Mouse (Mus musculus): ENCODE results near the gene Gm20388. TPM values are rescaled to one million over a fixed set of nuclear protein-coding genes. Genes with fewer than 3 reads are reported as not detected.

The Gm20388 gene
- polyA plus RNA-seq, 1 experiment from 2014 or later, result 2.5 TPM

GRCm38 (mm10) chr8:120066226-120066625, 155.6 kb downstream of the Gm20388 start:
- no peak for DNase-seq (ENCODE audit: low spot score)
- Histone ChIP-seq H3K36me3 (no peaks in the 10 kb centered on the region), H3K4me1 (peaks cover 21% of the 10 kb centered on the region), H3K9me3 (replicated peaks) (no peaks in the 10 kb centered on the region), H3K4me3 (no peak overlapping the region), H3K27ac (no peak overlapping the region), H3K27me3 (ENCODE audit: low read depth, poor library complexity, severe bottlenecking) (no peaks in the 10 kb centered on the region)
- 90% methylated on average over 4 of the region's 4 CpGs for WGBS

- Histone ChIP-seq H3K36me3 (no peaks in the 10 kb centered on the region), H3K4me3 (no peak overlapping the region), H3K27me3 (ENCODE audit: low read depth, poor library complexity, severe bottlenecking) (no peaks in the 10 kb centered on the region), H3K27ac (peak overlapping the region; percentile 50; the same call in 1 of the 2 replicates), H3K4me1 (peaks cover 27% of the 10 kb centered on the region), H3K9me3 (replicated peaks) (no peaks in the 10 kb centered on the region)
- WGBS, result 61% methylated on average over 19 of the region's 19 CpGs
- DNase-seq (ENCODE audit: low spot score), result peak; percentile 47
Measured at GRCm38 (mm10) chr8:120067936-120068668, 157.5 kb downstream of the Gm20388 start.

GRCm38 (mm10) chr8:120071684-120072083, 161.0 kb downstream of the Gm20388 start:
- peak; percentile 90 for DNase-seq (ENCODE audit: low spot score)
- 24% methylated on average over 4 of the region's 4 CpGs for WGBS
- H3K27ac ChIP-seq, result no peak overlapping the region
- no peaks in the 10 kb centered on the region for H3K36me3 ChIP-seq
- no peak overlapping the region for H3K4me3 ChIP-seq
- peaks cover 26% of the 10 kb centered on the region for H3K4me1 ChIP-seq
- H3K9me3 ChIP-seq (replicated peaks), result no peaks in the 10 kb centered on the region
- 0 out of 2 replicates have a peak, but pooled peaks cover 12% of the 10 kb centered on the region for H3K27me3 ChIP-seq (ENCODE audit: low read depth, poor library complexity, severe bottlenecking)

- no peaks in the 10 kb centered on the region for H3K9me3 ChIP-seq (replicated peaks)
- H3K4me3 ChIP-seq, result no peak overlapping the region
- peaks cover 26% of the 10 kb centered on the region for H3K4me1 ChIP-seq
- no peaks in the 10 kb centered on the region for H3K36me3 ChIP-seq
- 73% methylated on average over 9 of the region's 9 CpGs for WGBS
- 0 out of 2 replicates have a peak, but pooled peaks cover 12% of the 10 kb centered on the region for H3K27me3 ChIP-seq (ENCODE audit: low read depth, poor library complexity, severe bottlenecking)
- H3K27ac ChIP-seq, result no peak overlapping the region
- DNase-seq (ENCODE audit: low spot score), result no peak
Measured at GRCm38 (mm10) chr8:120072259-120072658, 161.6 kb downstream of the Gm20388 start.

GRCm38 (mm10) chr8:120072827-120073226, 162.2 kb downstream of the Gm20388 start:
- no peaks in the 10 kb centered on the region for H3K9me3 ChIP-seq (replicated peaks)
- WGBS, result 84% methylated on average over 8 of the region's 8 CpGs
- peak overlapping the region; percentile 25; the same call in 1 of the 2 replicates for H3K27ac ChIP-seq
- H3K27me3 ChIP-seq (ENCODE audit: low read depth, poor library complexity, severe bottlenecking), result 0 out of 2 replicates have a peak, but pooled peaks cover 12% of the 10 kb centered on the region
- H3K4me3 ChIP-seq, result no peak overlapping the region
- H3K4me1 ChIP-seq, result peaks cover 24% of the 10 kb centered on the region
- DNase-seq (ENCODE audit: low spot score), result no peak
- H3K36me3 ChIP-seq, result no peaks in the 10 kb centered on the region

GRCm38 (mm10) chr8:120074516-120074915, 163.9 kb downstream of the Gm20388 start:
- H3K4me1 ChIP-seq, result peaks cover 14% of the 10 kb centered on the region
- H3K27ac ChIP-seq, result no peak overlapping the region
- H3K9me3 ChIP-seq (replicated peaks), result no peaks in the 10 kb centered on the region
- DNase-seq (ENCODE audit: low spot score), result no peak
- WGBS, result 83% methylated on average over 6 of the region's 6 CpGs
- H3K4me3 ChIP-seq, result no peak overlapping the region
- 0 out of 2 replicates have a peak, but pooled peaks cover 12% of the 10 kb centered on the region for H3K27me3 ChIP-seq (ENCODE audit: low read depth, poor library complexity, severe bottlenecking)
- H3K36me3 ChIP-seq, result no peaks in the 10 kb centered on the region

- no peaks in the 10 kb centered on the region for H3K36me3 ChIP-seq
- no peaks in the 10 kb centered on the region for H3K9me3 ChIP-seq (replicated peaks)
- 76% methylated on average over 6 of the region's 6 CpGs for WGBS
- no peak overlapping the region for H3K27ac ChIP-seq
- no peak overlapping the region for H3K4me3 ChIP-seq
- H3K27me3 ChIP-seq (ENCODE audit: low read depth, poor library complexity, severe bottlenecking), result 0 out of 2 replicates have a peak, but pooled peaks cover 12% of the 10 kb centered on the region
- peaks cover 14% of the 10 kb centered on the region for H3K4me1 ChIP-seq
- DNase-seq (ENCODE audit: low spot score), result no peak
Measured at GRCm38 (mm10) chr8:120075347-120075746, 164.7 kb downstream of the Gm20388 start.

GRCm38 (mm10) chr8:120078080-120078479, 167.4 kb downstream of the Gm20388 start:
- Histone ChIP-seq H3K27me3 (ENCODE audit: low read depth, poor library complexity, severe bottlenecking) (0 out of 2 replicates have a peak, but pooled peaks cover 12% of the 10 kb centered on the region), H3K4me1 (peaks cover 3% of the 10 kb centered on the region), H3K9me3 (replicated peaks) (no peaks in the 10 kb centered on the region), H3K27ac (no peak overlapping the region), H3K36me3 (peaks cover 25% of the 10 kb centered on the region), H3K4me3 (no peak overlapping the region)
- WGBS, result 19% methylated on average over 10 of the region's 10 CpGs
- peak; percentile 89 for DNase-seq (ENCODE audit: low spot score)

- Histone ChIP-seq H3K4me1 (no peaks in the 10 kb centered on the region), H3K36me3 (peaks cover 34% of the 10 kb centered on the region), H3K27ac (no peak overlapping the region), H3K4me3 (no peak overlapping the region), H3K27me3 (ENCODE audit: low read depth, poor library complexity, severe bottlenecking) (0 out of 2 replicates have a peak, but pooled peaks cover 12% of the 10 kb centered on the region), H3K9me3 (replicated peaks) (no peaks in the 10 kb centered on the region)
- DNase-seq (ENCODE audit: low spot score), result no peak
- WGBS, result 71% methylated on average over 5 of the region's 5 CpGs
Measured at GRCm38 (mm10) chr8:120079361-120079760, 168.7 kb downstream of the Gm20388 start.

- Histone ChIP-seq H3K27ac (no peak overlapping the region), H3K27me3 (ENCODE audit: low read depth, poor library complexity, severe bottlenecking) (no peaks in the 10 kb centered on the region), H3K4me1 (no peaks in the 10 kb centered on the region), H3K36me3 (peaks cover 71% of the 10 kb centered on the region), H3K4me3 (no peak overlapping the region), H3K9me3 (replicated peaks) (no peaks in the 10 kb centered on the region)
- WGBS, result 93% methylated on average over 8 of the region's 8 CpGs
- no peak for DNase-seq (ENCODE audit: low spot score)
Measured at GRCm38 (mm10) chr8:120083261-120083660, 172.6 kb downstream of the Gm20388 start.

GRCm38 (mm10) chr8:120084783-120085182, 174.1 kb downstream of the Gm20388 start:
- no peak for DNase-seq (ENCODE audit: low spot score)
- Histone ChIP-seq H3K9me3 (replicated peaks) (no peaks in the 10 kb centered on the region), H3K36me3 (peaks cover 79% of the 10 kb centered on the region), H3K4me1 (no peaks in the 10 kb centered on the region), H3K27ac (no peak overlapping the region), H3K27me3 (ENCODE audit: low read depth, poor library complexity, severe bottlenecking) (no peaks in the 10 kb centered on the region), H3K4me3 (no peak overlapping the region)
- 88% methylated on average over 8 of the region's 8 CpGs for WGBS

GRCm38 (mm10) chr8:120089511-120089910, 178.9 kb downstream of the Gm20388 start:
- H3K27me3 ChIP-seq (ENCODE audit: low read depth, poor library complexity, severe bottlenecking), result no peaks in the 10 kb centered on the region
- DNase-seq (ENCODE audit: low spot score), result no peak
- H3K4me1 ChIP-seq, result no peaks in the 10 kb centered on the region
- peaks cover 89% of the 10 kb centered on the region for H3K36me3 ChIP-seq
- no peak overlapping the region for H3K27ac ChIP-seq
- H3K9me3 ChIP-seq (replicated peaks), result no peaks in the 10 kb centered on the region
- H3K4me3 ChIP-seq, result no peak overlapping the region
- WGBS, result 78% methylated on average over 7 of the region's 7 CpGs

GRCm38 (mm10) chr8:120091032-120091431, 180.4 kb downstream of the Gm20388 start:
- no peaks in the 10 kb centered on the region for H3K4me1 ChIP-seq
- H3K27me3 ChIP-seq (ENCODE audit: low read depth, poor library complexity, severe bottlenecking), result no peaks in the 10 kb centered on the region
- H3K36me3 ChIP-seq, result peaks cover 76% of the 10 kb centered on the region
- H3K9me3 ChIP-seq (replicated peaks), result no peaks in the 10 kb centered on the region
- no peak overlapping the region for H3K27ac ChIP-seq
- H3K4me3 ChIP-seq, result no peak overlapping the region
- no peak for DNase-seq (ENCODE audit: low spot score)
- 82% methylated on average over 3 of the region's 3 CpGs for WGBS
